Mouse (Mus musculus): ENCODE measurements around the gene Tfb2m. TPM values are rescaled to one million over a fixed set of nuclear protein-coding genes. Genes with fewer than 3 reads are reported as not detected.

Gene Tfb2m
- polyA plus RNA-seq, 2 experiments = 6.5 to 7.8 TPM

- TF ChIP-seq CTCF (IDR thresholded peaks at IDR 0.05; ENCODE audit: low read depth) (no peak), EP300 (IDR thresholded peaks at IDR 0.05; ENCODE audit: low read depth) (no peak)
- Histone ChIP-seq H3K9ac (replicated peaks) (no peak overlapping the region), H3K4me3 (ENCODE audit: insufficient read depth in 1 of 2, low read depth in 2 of 2, low read length in 2 of 2) (no peak overlapping the region), H3K4me2 (ENCODE audit: low read depth) (no peak overlapping the region), H3K36me3 (replicated peaks; ENCODE audit: control insufficient read depth, insufficient read depth, low read depth) (no peaks in the 10 kb centered on the region), H3K9me3 (ENCODE audit: control insufficient read depth, low read length) (no peaks in the 10 kb centered on the region), H3K4me1 (replicated peaks; ENCODE audit: control insufficient read depth in 2 of 2, insufficient read depth in 2 of 2, low read length in 1 of 2) (0 out of 4 replicates have a peak, but pooled peaks cover 0 to under 1% of the 10 kb centered on the region in 2 experiments), H3K27ac (no peak overlapping the region), H3K27me3 (ENCODE audit: control insufficient read depth, insufficient read depth, low read length) (no peaks in the 10 kb centered on the region)
- no peak for ATAC-seq (ENCODE audit: insufficient read depth)
- 74% methylated on average over 5 of the region's 5 CpGs for whole genome bisulfite sequencing (ENCODE audit: insufficient replicate concordance)
- DNase-seq (ENCODE audit: low read depth in 3 of 3, low spot score in 3 of 3) = no peak
These were observed 57.5 kb downstream of the Tfb2m start for GRCm38 (mm10) chr1:179488520-179488919.

GRCm38 (mm10) chr1:179487990-179488389 lies 58.1 kb downstream of the Tfb2m start:
- H3K27ac ChIP-seq = no peak overlapping the region
- H3K27me3 ChIP-seq (ENCODE audit: control insufficient read depth, insufficient read depth, low read length) = no peaks in the 10 kb centered on the region
- TF ChIP-seq EP300 (IDR thresholded peaks at IDR 0.05; ENCODE audit: low read depth) (no peak), CTCF (IDR thresholded peaks at IDR 0.05; ENCODE audit: low read depth) (no peak)
- no peak overlapping the region for H3K4me2 ChIP-seq (ENCODE audit: low read depth)
- H3K4me3 ChIP-seq (ENCODE audit: insufficient read depth in 1 of 2, low read depth in 2 of 2, low read length in 2 of 2) = no peak overlapping the region
- 54% methylated on average over 5 of the region's 5 CpGs for WGBS (ENCODE audit: insufficient replicate concordance)
- no peaks in the 10 kb centered on the region for H3K36me3 ChIP-seq (replicated peaks; ENCODE audit: control insufficient read depth, insufficient read depth, low read depth)
- no peaks in the 10 kb centered on the region for H3K4me1 ChIP-seq (replicated peaks; ENCODE audit: control insufficient read depth in 2 of 2, insufficient read depth in 2 of 2, low read length in 1 of 2)
- no peaks in the 10 kb centered on the region for H3K9me3 ChIP-seq (ENCODE audit: control insufficient read depth, low read length)
- DNase-seq (ENCODE audit: low read depth in 3 of 3, low spot score in 3 of 3) (no peak), ATAC-seq (ENCODE audit: insufficient read depth) (no peak)
- no peak overlapping the region for H3K9ac ChIP-seq (replicated peaks)

GRCm38 (mm10) chr1:179487238-179487637 lies 58.8 kb downstream of the Tfb2m start:
- no peak for ATAC-seq (ENCODE audit: insufficient read depth)
- 73% methylated on average over 2 of the region's 2 CpGs for WGBS (ENCODE audit: insufficient replicate concordance)
- no peak for DNase-seq (ENCODE audit: low read depth in 3 of 3, low spot score in 3 of 3)
- TF ChIP-seq CTCF (IDR thresholded peaks at IDR 0.05; ENCODE audit: low read depth) (no peak), EP300 (IDR thresholded peaks at IDR 0.05; ENCODE audit: low read depth) (no peak)
- H3K27me3 ChIP-seq (ENCODE audit: control insufficient read depth, insufficient read depth, low read length) = no peaks in the 10 kb centered on the region
- no peak overlapping the region for H3K27ac ChIP-seq
- H3K4me3 ChIP-seq (ENCODE audit: insufficient read depth in 1 of 2, low read depth in 2 of 2, low read length in 2 of 2) = no peak overlapping the region
- no peaks in the 10 kb centered on the region for H3K9me3 ChIP-seq (ENCODE audit: control insufficient read depth, low read length)
- H3K4me2 ChIP-seq (ENCODE audit: low read depth) = no peak overlapping the region
- H3K36me3 ChIP-seq (replicated peaks; ENCODE audit: control insufficient read depth, insufficient read depth, low read depth) = no peaks in the 10 kb centered on the region
- no peak overlapping the region for H3K9ac ChIP-seq (replicated peaks)
- no peaks in the 10 kb centered on the region for H3K4me1 ChIP-seq (replicated peaks; ENCODE audit: control insufficient read depth in 2 of 2, insufficient read depth in 2 of 2, low read length in 1 of 2)

- H3K9me3 ChIP-seq (ENCODE audit: control insufficient read depth, low read length) = no peaks in the 10 kb centered on the region
- no peaks in the 10 kb centered on the region for H3K36me3 ChIP-seq (replicated peaks; ENCODE audit: control insufficient read depth, insufficient read depth, low read depth)
- no peak overlapping the region for H3K4me3 ChIP-seq (ENCODE audit: insufficient read depth in 1 of 2, low read depth in 2 of 2, low read length in 2 of 2)
- no peaks in the 10 kb centered on the region for H3K27me3 ChIP-seq (ENCODE audit: control insufficient read depth, insufficient read depth, low read length)
- 37% methylated on average over 3 of the region's 3 CpGs for WGBS (ENCODE audit: insufficient replicate concordance)
- no peak overlapping the region for H3K9ac ChIP-seq (replicated peaks)
- no peak overlapping the region for H3K27ac ChIP-seq
- DNase-seq (ENCODE audit: low read depth in 3 of 3, low spot score in 3 of 3) (no peak), ATAC-seq (ENCODE audit: insufficient read depth) (no peak)
- no peak overlapping the region for H3K4me2 ChIP-seq (ENCODE audit: low read depth)
- no peaks in the 10 kb centered on the region for H3K4me1 ChIP-seq (replicated peaks; ENCODE audit: control insufficient read depth in 2 of 2, insufficient read depth in 2 of 2, low read length in 1 of 2)
- no peak for TF ChIP-seq CTCF (IDR thresholded peaks at IDR 0.05; ENCODE audit: low read depth)
- no peak for TF ChIP-seq EP300 (IDR thresholded peaks at IDR 0.05; ENCODE audit: low read depth)
These were observed 60.1 kb downstream of the Tfb2m start for GRCm38 (mm10) chr1:179485784-179486540.

DNA sequence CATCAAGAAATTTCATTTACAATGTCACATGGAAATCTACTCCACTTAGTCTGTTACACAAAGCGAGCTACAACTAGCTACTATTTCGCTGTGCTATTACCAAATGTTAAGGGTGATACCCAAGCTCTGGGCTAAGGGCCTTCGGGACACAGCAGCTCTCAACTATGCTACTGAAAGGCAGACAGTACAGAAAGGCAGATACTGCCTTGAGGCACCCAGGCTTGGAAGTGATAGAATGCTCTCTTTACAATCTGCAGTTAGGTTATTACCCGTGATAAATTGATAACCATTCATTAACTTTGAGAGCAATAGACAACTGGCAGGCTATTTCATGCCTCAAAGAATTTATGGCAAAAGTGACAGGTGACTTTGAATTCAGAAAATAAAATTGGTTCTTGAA lies 65.2 kb downstream of the Tfb2m start:
- TF ChIP-seq EP300 (IDR thresholded peaks at IDR 0.05; ENCODE audit: low read depth) = no peak
- no peak for TF ChIP-seq CTCF (IDR thresholded peaks at IDR 0.05; ENCODE audit: low read depth)
- Histone ChIP-seq H3K4me1 (replicated peaks; ENCODE audit: control insufficient read depth in 2 of 2, insufficient read depth in 2 of 2, low read length in 1 of 2) (no peaks in the 10 kb centered on the region), H3K27ac (no peak overlapping the region), H3K36me3 (replicated peaks; ENCODE audit: control insufficient read depth, insufficient read depth, low read depth) (no peaks in the 10 kb centered on the region), H3K4me2 (ENCODE audit: low read depth) (no peak overlapping the region), H3K4me3 (ENCODE audit: insufficient read depth in 1 of 2, low read depth in 2 of 2, low read length in 2 of 2) (no peak overlapping the region), H3K9ac (replicated peaks) (no peak overlapping the region), H3K27me3 (ENCODE audit: control insufficient read depth, insufficient read depth, low read length) (no peaks in the 10 kb centered on the region), H3K9me3 (ENCODE audit: control insufficient read depth, low read length) (no peaks in the 10 kb centered on the region)
- no peak for ATAC-seq (ENCODE audit: insufficient read depth)
- 68% methylated on average over 4 of the region's 4 CpGs for WGBS (ENCODE audit: insufficient replicate concordance)
- DNase-seq (ENCODE audit: low read depth in 3 of 3, low spot score in 3 of 3) = no peak

Other genes with a start within 250 kb of the Tfb2m start
- 1.5 and 2.6 TPM in 2 replicates for gene Smyd3, start 28.2 kb downstream of the Tfb2m start, polyA plus RNA-seq (2012; rRNA removed)
- gene Smyd3, start 28.2 kb downstream of the Tfb2m start, polyA plus RNA-seq (2014; fragmentation: Nextera tagmentation; extraction: Ambion mirVana) = 6.3 and 6.6 TPM in 2 replicates
- gene Cnst, start 103 bp upstream of the Tfb2m start, polyA plus RNA-seq (2012; rRNA removed) = 7.5 and 9.5 TPM in 2 replicates
- gene Cnst, start 103 bp upstream of the Tfb2m start, polyA plus RNA-seq (2014; fragmentation: Nextera tagmentation; extraction: Ambion mirVana) = 10.2 and 11.6 TPM in 2 replicates
- gene Sccpdh, start 121.9 kb upstream of the Tfb2m start, polyA plus RNA-seq (2012; rRNA removed) = 2.6 and 4.0 TPM in 2 replicates
- 7.8 TPM in 2 replicates for gene Sccpdh, start 121.9 kb upstream of the Tfb2m start, polyA plus RNA-seq (2014; fragmentation: Nextera tagmentation; extraction: Ambion mirVana)
- 0.01 and 0.02 TPM in 2 replicates for gene Kif28, start 199.0 kb upstream of the Tfb2m start, polyA plus RNA-seq (2012; rRNA removed)
- not detected in 2 replicates for gene Kif28, start 199.0 kb upstream of the Tfb2m start, polyA plus RNA-seq (2014; fragmentation: Nextera tagmentation; extraction: Ambion mirVana)